Mouse (Mus musculus) mouse embryonic stem cell (cell line): Measurements from ENCODE around the gene Fiz1.

Experiments
- in situ Hi-C, 2 experiments: fragments of 300-500 bp; cut with MboI; formaldehyde crosslinking; loops; 1 replicate in 1 of 2; 3 replicates in 1 of 2; pipeline ENCODE4 v1.14.3; 2019 to 2020; ENCODE audit warnings: low sequenced_read_pairs in 2 of 2, low pct_unique_long_range_greater_than_20kb in 1 of 2, mixed read lengths in 1 of 2; ENCODE audit not compliant: unreplicated experiment in 1 of 2

The Fiz1 gene

DNA sequence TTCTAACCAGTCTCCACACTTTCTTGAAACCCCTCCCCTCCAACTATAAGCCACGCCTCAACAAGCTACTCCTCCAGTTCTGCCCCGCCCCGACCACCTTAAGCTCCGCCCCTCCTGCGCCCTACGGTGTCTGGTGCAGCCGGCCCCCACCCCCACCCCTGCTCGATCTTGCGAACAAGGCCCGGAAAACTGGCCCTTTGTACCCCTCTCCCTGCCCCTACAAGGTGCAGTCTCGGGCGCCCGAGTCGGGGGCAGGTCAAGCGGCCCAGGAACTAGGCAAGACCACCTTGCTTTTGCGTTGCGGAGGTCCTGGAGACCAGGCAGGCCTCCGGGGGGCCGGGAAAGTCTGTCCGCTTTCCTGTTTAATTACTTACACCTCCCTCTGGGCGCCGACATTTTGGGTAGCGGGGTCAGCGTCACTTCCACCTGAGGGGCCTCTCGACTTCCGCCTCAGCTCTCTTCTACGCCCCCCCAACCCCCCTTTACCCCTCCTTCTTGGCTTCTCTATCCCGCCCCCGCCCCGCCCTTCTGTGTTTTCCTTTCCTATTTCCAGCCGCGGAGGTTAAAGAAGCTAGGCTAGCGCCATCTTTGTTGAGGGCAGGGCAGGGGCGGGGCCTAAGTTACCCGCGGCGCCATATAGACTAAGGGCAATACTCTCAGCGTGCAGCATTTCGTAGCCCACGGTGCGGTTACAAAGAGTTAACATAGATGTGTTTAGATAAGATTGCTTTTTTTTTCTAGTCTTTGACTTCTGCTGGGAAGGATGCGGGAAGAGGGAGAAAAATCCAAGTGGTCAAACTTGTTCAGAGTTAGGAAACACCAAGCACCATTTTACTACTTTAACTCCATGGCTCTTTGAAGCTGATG is at the start of gene Fiz1, which contains the start of gene Zfp524:
TSS of gene Fiz1 (minus strand) at position 447 of the 867 bp plus-strand sequence.
TSS of gene Zfp524 (plus strand) at position 165 of the 867 bp plus-strand sequence.
- in situ Hi-C loops, result no loop called here

DNA sequence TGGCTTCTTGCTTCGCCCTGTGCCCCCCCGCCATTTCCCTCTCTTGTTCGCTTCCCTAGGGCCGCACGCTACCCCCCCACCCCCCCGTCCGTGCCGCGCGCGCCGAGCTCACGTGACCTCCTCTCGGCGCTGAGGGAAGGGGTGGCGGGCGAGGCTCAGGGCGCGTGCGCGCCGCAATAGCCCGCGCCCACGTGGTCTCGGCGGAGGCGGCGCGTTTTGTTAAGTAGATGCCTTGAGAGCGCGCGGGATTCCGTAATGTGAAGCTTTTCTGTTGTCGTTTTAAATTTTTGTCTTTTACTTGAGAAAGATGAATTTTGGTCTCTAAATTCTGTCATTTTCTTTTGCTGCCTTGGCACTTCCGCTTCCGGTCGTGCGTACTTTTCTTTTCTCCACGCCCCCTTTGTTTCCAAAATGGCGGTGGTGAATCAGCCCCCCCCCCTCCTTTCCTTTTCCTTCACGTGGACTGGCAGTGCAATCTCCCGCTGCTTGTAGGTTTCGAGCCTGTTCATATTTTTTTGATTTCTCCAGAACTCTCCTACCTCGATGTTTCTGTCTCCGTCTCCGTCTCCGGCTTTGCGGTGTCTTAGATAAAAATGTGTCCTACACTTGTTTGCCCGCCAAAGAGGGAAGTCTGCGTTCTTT is 48.0 kb upstream of the Fiz1 start:
- in situ Hi-C loops, result loop anchor here in 1 of 2 experiments (5.0 kb wide), 1 partner anchor 40 kb away; the partner anchor contains the start of genes Ccdc106 and Zfp865

DNA sequence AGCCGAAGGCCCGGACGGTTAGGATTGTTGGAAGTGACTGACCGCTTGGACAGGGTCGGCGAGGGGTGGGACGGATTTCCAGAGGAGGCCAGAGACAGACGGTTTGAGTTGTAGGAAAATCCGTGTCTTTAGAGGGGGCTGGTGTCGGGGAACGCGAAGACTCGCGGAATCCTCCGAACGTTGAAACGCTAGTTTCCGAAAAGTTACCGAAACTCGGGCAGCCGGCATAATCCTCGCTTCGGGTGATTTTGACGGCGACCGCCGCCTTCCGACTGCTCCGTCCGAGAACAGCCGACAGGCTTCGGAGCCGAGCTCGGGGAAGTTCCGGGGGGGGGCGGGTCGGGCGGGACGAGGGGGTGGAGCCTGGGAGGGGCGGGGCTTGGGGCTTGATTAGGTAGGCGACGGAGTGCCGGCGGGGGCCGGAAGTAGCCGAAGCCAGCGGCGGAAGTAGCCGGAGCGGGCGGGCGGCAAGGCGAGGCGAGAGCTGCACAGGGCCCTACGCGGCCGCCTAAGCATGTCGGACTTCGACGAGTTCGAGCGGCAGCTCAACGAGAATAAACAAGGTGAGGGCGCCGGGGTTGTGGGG is 47.4 kb upstream of the Fiz1 start, which contains the start of gene U2af2:
TSS of gene U2af2 (plus strand) at position 370 of the 586 bp plus-strand sequence.
- in situ Hi-C loops, result loop anchor here in 1 of 2 experiments (5.0 kb wide), 1 partner anchor 40 kb away; the partner anchor contains the start of genes Ccdc106 and Zfp865

DNA sequence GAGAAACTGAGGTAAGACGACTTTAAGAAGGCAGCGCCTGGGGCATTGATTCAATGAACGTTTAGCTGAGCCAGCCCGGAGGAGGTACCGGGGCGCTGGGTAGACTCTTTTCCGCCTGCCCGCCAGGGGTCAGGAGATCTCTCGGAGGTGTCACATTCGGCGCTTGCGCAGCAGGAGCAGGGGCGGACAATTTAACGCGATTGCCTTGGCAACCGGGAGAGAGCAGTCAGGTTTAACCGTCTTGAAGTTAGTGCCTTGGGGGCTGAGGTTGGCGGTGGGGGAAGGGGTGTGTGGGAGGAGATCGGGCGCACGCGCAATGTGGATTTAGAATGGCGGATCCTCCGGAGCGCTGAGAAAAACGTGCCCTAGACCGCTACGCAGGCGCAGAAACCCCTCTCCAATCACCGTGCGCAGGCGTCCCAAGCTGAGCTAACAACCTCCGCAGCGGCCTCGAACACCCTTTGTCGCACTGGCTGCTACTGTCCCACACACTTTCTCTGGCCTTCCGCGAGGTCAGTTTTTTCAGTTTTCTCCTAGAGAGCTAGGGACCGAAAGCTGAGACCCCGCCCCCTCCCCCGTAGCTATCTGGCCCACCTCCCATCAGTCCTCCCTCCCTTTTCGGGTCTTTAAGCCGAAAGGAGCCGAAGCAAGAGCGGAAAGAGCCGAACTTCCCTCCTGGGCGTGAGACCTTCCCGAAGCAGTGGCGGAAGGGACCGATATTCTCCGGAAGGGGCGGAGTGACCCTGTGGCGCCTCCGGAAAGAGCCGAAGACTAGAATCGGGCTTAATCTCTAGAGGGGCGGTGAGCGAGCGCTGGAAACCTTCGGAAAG is 46.7 kb upstream of the Fiz1 start:
- in situ Hi-C loops, result loop anchor here in 1 of 2 experiments (5.0 kb wide), 1 partner anchor 39 kb away; the partner anchor contains the start of genes Ccdc106 and Zfp865

DNA sequence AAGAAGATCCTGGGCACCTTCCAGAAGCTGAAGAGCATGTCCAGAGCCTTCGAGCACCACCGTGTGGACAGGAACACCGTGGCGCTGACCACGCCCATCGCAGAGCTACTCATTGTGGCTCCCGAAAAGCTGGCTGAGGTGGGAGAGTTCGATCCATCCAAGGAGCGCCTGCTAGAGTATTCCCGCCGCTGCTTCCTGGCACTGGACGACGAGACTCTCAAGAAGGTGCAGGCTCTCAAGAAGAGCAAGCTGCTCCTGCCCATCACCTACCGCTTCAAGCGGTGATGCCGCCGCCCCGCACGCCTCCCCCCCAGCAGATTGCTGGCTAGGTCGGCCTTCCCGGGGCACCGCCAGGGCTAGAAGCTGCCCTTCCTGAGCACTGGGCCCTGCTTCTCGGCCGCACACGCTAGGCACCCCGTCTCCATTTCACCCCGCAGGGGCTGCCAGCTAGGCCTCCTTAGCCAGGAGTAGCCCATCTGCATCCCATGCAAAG is 45.8 kb upstream of the Fiz1 start:
- in situ Hi-C loops, result loop anchor here in 1 of 2 experiments (5.0 kb wide), 1 partner anchor 38 kb away; the partner anchor contains the start of genes Ccdc106 and Zfp865

DNA sequence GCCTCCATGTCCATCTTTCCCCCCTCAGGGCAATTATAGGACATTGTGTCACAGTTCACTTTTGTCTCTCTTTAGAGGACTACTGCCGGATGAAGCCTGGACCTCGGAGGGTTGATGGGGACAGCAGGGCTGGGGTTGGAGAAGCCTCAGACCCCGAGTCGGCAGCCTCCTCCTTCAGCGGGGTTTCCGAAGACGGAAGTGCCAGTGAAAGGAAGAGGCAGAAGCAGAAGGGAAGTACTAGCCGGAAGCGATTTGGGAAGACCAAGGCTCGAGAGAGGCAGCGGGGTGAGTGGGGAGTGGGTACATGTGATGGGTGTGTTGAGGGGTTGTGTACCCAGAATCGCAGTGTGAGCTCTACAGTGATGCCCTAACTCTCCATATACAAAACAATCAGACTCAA is 44.9 kb upstream of the Fiz1 start:
- in situ Hi-C loops, result no loop called here

DNA sequence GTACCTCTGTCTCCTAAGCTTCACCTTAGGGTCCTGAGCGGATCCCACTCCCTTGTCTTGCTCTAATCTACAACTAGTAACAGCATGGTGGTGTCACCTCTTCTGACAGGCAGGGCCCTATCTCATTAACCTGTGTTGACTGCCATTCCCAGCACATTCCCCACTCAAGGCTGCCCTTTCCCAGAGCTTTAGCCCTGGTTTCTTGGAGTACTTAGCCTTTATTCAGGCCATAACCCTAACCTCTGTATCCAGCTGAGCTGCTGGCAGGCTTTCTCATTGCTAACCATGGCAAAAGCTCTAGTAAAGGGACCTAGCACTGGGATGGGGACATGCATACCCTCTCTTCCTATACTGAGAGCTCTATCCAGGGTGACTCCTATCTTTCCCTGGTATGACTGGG is 44.1 kb upstream of the Fiz1 start:
- in situ Hi-C loops, result no loop called here

DNA sequence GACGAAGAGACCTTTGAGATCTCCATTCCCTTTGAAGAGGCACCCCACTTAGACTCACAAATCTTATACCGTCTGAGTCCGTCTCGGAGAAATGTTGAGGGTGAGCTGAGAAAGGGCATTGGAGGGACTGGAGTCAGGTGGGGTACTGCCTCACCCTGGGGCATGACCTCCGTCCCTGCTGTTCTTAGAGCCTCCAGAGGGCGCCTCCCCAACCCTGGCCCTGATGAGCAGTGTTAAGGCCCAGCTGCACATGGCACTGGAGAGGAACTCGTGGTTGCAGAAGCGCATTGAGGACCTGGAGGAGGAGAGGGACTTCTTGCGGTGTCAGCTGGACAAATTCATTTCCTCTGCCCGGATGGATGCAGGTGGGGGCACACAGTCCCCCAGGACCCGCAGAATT is 43.3 kb upstream of the Fiz1 start:
- in situ Hi-C loops, result no loop called here

DNA sequence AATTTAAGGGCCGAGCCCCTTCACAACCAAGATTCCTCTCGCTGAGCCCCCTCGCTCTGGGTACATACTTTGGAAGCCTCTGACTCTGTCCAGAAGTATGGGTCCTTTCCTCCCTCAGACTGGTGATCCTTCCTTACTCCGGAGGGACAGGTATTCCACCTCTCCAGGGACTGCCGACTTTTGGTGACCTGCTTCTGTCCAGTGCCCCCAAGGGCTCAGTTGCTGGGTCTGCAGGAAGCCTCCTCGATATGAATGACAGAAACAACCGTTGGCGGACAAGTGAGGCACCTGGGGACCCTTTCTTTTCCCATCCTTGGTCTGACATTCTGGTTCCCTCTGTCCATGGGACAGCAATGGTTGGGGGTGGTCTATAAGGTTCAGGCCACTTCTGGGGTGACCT is 42.9 kb upstream of the Fiz1 start:
- in situ Hi-C loops, result no loop called here

DNA sequence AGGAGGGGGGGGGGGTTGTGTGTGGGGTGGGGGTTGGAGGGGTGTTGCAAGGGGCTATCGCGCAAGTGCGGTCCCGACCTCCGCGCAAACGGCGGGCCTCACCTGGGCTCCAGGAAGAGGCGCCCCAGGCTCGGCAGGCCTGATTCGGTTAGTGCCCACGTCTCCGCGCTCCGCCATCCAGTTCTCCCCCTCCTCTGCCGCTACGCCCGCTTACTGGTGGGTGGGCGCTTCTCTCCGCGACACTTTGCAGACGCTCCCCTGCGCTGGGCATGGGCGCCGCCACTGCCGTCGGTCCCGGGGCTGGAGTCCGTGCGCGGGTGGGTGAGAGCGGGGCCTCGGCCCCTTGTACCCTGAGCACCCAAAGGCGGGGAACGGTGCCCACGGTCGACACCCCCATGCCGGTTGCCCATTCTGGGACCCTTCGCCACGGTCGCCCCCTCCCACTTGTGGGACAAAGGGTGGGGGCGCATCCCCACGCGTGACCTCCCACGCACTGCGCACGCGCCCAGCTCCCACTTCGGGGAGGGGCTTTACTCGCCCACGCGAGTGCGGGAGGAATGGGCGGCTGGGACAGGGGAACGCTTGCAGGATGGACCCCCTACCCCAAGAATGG is 42.3 kb upstream of the Fiz1 start:
- in situ Hi-C loops, result no loop called here

DNA sequence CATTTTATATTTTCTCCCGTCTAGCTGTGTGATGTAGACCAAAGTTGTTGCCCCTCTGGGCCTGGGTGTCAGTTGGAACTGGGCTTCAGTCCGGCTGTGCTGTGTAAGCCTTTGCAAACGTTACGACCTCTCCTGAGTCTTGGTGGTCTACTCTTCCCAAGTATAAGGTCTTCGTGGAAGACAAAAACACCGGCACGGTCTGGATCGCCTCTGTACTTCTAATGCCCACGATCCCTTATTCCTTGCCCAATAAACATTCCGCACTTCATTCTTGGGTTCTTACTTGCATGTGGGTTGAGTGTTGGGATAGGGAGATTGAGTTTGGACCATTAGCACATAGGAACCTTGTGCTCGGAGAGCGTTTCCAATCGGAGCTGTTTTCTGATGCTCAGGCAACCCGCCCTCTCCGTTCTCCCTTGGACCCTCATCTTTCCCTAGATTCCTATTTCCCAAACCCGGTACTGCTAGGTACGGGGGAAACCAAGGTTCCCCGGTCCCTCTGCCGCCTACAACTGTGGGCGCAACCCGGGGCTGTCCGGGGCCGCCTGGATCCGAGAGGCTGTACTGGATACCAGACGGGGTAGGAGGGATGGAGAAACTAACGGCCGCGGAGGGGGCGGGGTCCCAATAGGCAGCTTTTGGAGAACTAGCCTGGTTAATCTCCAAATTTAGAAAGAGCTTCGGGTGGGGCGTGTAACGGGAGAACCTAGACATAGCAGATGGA is 39.1 kb upstream of the Fiz1 start:
- in situ Hi-C loops, result no loop called here

DNA sequence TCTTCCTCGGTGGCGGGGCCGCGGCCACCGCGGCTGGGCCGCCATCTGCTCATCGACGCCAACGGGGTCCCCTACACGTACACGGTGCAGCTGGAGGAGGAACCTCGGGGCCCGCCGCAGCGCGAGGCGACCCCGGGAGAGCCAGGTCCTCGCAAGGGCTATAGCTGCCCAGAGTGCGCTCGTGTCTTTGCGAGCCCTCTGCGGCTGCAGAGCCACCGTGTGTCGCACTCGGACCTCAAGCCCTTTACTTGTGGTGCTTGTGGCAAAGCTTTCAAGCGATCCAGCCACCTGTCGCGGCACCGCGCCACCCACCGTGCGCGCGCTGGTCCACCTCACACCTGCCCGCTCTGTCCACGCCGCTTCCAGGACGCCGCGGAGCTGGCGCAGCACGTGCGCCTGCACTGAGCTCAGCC is 38.4 kb upstream of the Fiz1 start:
- in situ Hi-C loops, result no loop called here

DNA sequence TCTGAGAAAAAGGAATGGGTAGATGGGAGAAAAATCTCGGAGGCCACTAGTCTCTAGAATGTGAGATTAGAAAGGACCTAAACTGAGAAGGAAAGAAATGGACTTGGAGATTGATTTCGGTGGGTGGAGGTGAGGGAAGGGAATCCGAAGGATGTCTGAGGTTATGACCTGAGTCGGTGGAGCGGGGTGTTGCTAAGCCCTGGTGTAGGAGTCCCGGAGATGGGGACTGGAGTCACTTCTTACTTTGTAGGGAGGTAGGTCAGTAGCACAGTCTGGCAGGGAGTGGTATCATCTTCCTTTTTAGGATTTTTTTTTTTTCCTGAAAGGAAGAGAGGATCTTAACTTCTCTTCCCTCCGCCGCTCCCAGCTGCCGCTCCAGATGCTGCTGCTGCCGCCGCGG is 37.9 kb upstream of the Fiz1 start:
- in situ Hi-C loops, result no loop called here

DNA sequence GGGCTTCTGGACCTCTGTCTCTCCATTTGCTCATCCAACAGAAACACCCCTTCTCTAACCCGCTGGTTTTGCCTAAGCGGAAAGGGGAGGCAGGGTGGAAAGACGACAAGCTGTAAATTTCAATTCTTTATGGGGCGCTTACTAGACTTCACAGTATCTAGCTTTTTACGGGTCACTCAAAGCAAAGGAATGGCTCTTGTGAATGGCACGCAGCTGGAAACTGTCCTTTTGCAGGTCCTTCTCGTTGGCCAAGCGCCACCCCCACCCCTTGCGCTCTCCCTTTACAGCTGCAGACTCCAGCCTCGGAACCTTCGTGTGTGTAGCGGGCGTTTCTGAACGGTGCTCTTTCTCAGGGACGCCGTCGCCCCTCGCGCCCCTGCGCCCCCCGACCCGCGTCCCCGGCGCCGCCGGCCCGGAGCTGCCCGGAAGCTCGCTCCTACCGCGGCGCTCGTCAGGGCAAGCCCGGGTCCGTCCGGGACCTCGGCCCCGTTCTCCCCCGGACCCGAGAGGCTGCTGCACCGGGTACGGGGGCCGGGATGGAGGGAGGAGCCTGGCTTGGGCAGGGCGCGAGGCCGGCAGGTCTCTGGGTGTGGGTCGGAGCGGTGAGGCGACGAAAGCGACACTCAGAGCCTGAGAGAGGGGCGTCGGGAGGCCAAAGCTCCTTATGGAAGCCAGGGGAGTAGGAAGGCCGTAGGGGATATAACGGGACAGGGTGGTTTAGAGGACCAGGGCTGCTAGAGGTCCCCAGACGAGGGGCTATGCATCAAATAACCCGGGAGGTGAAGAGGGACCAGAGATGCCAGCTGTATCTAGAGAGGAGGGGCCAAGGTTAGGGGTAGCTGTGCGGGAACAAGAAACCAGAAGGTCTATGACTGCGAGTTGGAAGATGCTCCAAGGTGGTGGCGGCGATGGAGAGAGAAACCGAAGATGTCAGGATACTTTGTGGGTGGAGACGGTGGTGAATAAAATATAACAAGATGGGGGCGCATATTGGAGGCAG is 37.0 kb upstream of the Fiz1 start, which contains the start of gene Zfp580:
TSS of gene Zfp580 (plus strand) at position 346 of the 1,000 bp plus-strand sequence.
- in situ Hi-C loops, result no loop called here

DNA sequence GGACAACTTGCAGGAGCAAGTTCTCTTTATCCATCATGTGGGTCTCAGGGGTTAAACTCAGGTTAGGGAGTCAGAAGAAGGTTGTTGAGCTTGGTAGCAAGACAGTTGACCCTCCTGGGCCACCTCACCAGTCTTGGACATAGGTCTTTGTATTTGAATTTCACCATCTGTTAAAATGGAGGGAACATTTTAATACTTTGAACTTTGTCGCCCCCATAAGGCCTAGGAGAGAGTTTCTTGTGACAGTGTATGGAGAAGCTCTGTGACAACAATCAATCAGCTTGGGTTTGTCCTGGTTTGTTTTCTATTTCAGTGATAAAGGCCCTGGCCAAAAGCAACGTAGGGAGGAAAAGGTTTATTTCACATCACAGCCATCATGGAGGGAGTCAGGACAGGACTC is 32.8 kb upstream of the Fiz1 start:
- in situ Hi-C loops, result loop anchor here in 1 of 2 experiments (5.0 kb wide), 1 partner anchor 105 kb away; no protein-coding TSS in a partner anchor

DNA sequence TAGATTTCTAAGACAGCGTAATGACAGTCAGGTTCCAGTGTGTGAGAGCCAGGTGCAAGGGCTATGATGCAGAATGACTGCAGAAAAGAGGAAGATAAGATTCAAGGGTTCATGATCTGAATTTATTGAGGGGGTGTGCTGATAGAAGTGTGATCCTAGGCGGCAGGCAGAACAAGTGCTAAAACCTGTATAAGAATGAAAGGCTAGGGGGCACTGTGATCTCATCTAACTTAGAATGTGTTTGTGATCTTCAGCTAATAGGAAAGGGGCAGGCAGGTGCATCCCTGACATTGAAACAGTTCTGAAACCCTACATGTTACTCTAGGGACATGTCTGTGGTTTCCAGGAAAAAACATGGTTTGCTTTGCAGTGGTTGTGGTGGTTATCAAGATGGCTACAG is 31.6 kb upstream of the Fiz1 start:
- in situ Hi-C loops, result loop anchor here in 1 of 2 experiments (5.0 kb wide), 1 partner anchor 104 kb away; no protein-coding TSS in a partner anchor
